Comparison of ENCODE assay signal across 8 mouse cellular contexts in genomic region chr5:143047586-143047985, GRCm38 (mm10).
DNase-seq lines count a peak whose midpoint lies in the region; ATAC-seq and TF ChIP-seq lines count a peak whose summit lies in the region.
"Had no signal": no experiment of that assay in that cellular context is flagged by ENCODE, and none has a peak within 500 bp of the region (broad histone marks: within the 10 kb centered on the region; RNA-seq: fewer than 3 reads in every experiment).

No protein-coding gene starts in this region.

- WGBS in kidney, embryonic 15.5 days: 93% methylated on average over 1 of the region's 1 CpGs
- WGBS in hindbrain, embryonic 14.5 days: 92% methylated on average over 1 of the region's 1 CpGs
- 94% methylated on average over 1 of the region's 1 CpGs for WGBS in midbrain, postnatal 0 days

- no peak overlapping the region for H3K9ac ChIP-seq in kidney, embryonic 15.5 days
- 0 out of 2 replicates have a peak overlapping the region, but pooled peaks have one; percentile 17 for H3K9ac ChIP-seq in hindbrain, embryonic 14.5 days
- no peak overlapping the region for H3K9ac ChIP-seq in midbrain, postnatal 0 days (replicated peaks; ENCODE audit: low read length, poor library complexity, severe bottlenecking)

- no peak overlapping the region for H3K4me3 ChIP-seq in kidney, embryonic 15.5 days (replicated peaks)
- no peak overlapping the region for H3K4me3 ChIP-seq in cortical plate, adult 2 months (ENCODE audit: insufficient read depth, low read length)
- H3K4me3 ChIP-seq in hindbrain, embryonic 14.5 days (replicated peaks; ENCODE audit: low read length): no peak overlapping the region
- no peak overlapping the region for H3K4me3 ChIP-seq in midbrain, postnatal 0 days (ENCODE audit: low read depth, low read length)
- H3K4me3 ChIP-seq: erythroblast, embryonic 14.5 days had no signal

- H3K4me2 ChIP-seq in kidney, embryonic 15.5 days: no peak overlapping the region
- H3K4me2 ChIP-seq in hindbrain, embryonic 14.5 days (replicated peaks): no peak overlapping the region
- H3K4me2 ChIP-seq in midbrain, postnatal 0 days (ENCODE audit: low read depth, low read length, poor library complexity, severe bottlenecking): no peak overlapping the region

- no peaks in the 10 kb centered on the region for H3K9me3 ChIP-seq in kidney, embryonic 15.5 days (replicated peaks)
- H3K9me3 ChIP-seq in hindbrain, embryonic 14.5 days (ENCODE audit: control insufficient read depth, low read length): no peaks in the 10 kb centered on the region
- no peaks in the 10 kb centered on the region for H3K9me3 ChIP-seq in midbrain, postnatal 0 days (ENCODE audit: low read length)

- H3K27ac ChIP-seq in kidney, embryonic 15.5 days: peak overlapping the region; percentile 79
- H3K27ac ChIP-seq in cortical plate, adult 2 months (ENCODE audit: insufficient read depth, low read length): peak overlapping the region; percentile 18; the same call in 1 of the 2 replicates
- peak overlapping the region; percentile 77 for H3K27ac ChIP-seq in hindbrain, embryonic 14.5 days
- H3K27ac ChIP-seq in midbrain, postnatal 0 days (ENCODE audit: low read depth, low read length): peak overlapping the region; percentile 40; the same call in 1 of the 2 replicates

- no peak for TF ChIP-seq CTCF in cortical plate, adult 2 months (IDR thresholded peaks at IDR 0.05; ENCODE audit: extremely low read depth, insufficient read depth, low read length)
- no peak for TF ChIP-seq CTCF in midbrain, postnatal 0 days (IDR thresholded peaks at IDR 0.05)

- H3K36me3 ChIP-seq in kidney, embryonic 15.5 days: peaks cover 43% of the 10 kb centered on the region
- no peaks in the 10 kb centered on the region for H3K36me3 ChIP-seq in hindbrain, embryonic 14.5 days (replicated peaks; ENCODE audit: control insufficient read depth, insufficient read depth)
- H3K36me3 ChIP-seq in midbrain, postnatal 0 days (ENCODE audit: insufficient read depth, low read length): no peaks in the 10 kb centered on the region

- peaks cover 13% of the 10 kb centered on the region for H3K4me1 ChIP-seq in kidney, embryonic 15.5 days
- peaks cover 6% of the 10 kb centered on the region; the same call in 1 of the 2 replicates for H3K4me1 ChIP-seq in cortical plate, adult 2 months (ENCODE audit: control insufficient read depth, insufficient read depth, low read length)
- peaks cover 34% of the 10 kb centered on the region for H3K4me1 ChIP-seq in hindbrain, embryonic 14.5 days (replicated peaks; ENCODE audit: control insufficient read depth, insufficient read depth, low read length)
- H3K4me1 ChIP-seq in midbrain, postnatal 0 days (ENCODE audit: insufficient read depth, low read length): peaks cover 4% of the 10 kb centered on the region; the same call in 1 of the 2 replicates

- ATAC-seq in kidney, embryonic 15.5 days (replicated peaks; ENCODE audit: low FRiP score): no peak
- no peak for ATAC-seq in hindbrain, embryonic 14.5 days (ENCODE audit: low FRiP score)
- no peak for ATAC-seq in midbrain, postnatal 0 days (ENCODE audit: low FRiP score)

- DNase-seq in kidney, adult 8-10 months: no peak
- DNase-seq in hindbrain, embryonic 14.5 days (ENCODE audit: low spot score): no peak
- DNase-seq in midbrain, postnatal 0 days (ENCODE audit: low spot score): no peak
- DNase-seq in gastrocnemius, adult 18-20 months (ENCODE audit: low spot score): no peak
- DNase-seq in spleen, postnatal 36 days (ENCODE audit: low spot score in 2 of 2): no peak

- no peak for TF ChIP-seq POLR2A in cortical plate, adult 2 months (IDR thresholded peaks at IDR 0.05; ENCODE audit: extremely low read depth, insufficient read depth, low read length)

- H3K27me3 ChIP-seq in kidney, embryonic 15.5 days: no peaks in the 10 kb centered on the region
- H3K27me3 ChIP-seq in hindbrain, embryonic 14.5 days (ENCODE audit: control insufficient read depth, insufficient read depth, low read length): no peaks in the 10 kb centered on the region
- H3K27me3 ChIP-seq in midbrain, postnatal 0 days (ENCODE audit: insufficient read depth, low read length): no peaks in the 10 kb centered on the region

Comparison
In these comparisons a context has a peak if more than half of its experiments do, and no peak if none do; other contexts are left out.
1. H3K27ac ChIP-seq: peak in every context shown above with its lines; median percentile 79 in kidney, embryonic 15.5 days; 77 in hindbrain, embryonic 14.5 days; 40 in midbrain, postnatal 0 days; 18 in cortical plate, adult 2 months.